Mouse (Mus musculus) cortical plate, adult 2 months (tissue): ENCODE measurements at regions not wholly inside any gene's neighbourhood (a gene's known extent, or its start where the extent isn't known, plus 50 kb on each side); places are given as distances from the start of the nearest gene placed in this dataset.

Experiments
- H3K27ac ChIP-seq: fragments of 200-500 bp; 2 replicates; pipeline ENCODE4 v1.5.1; 2012; ENCODE audit warnings: low read length, control low read depth, inconsistent platforms; ENCODE audit not compliant: insufficient read depth
- H3K4me1 ChIP-seq: fragments of 200-500 bp; 2 replicates; pipeline ENCODE4 v1.6.1; 2011; ENCODE audit warnings: low read length; ENCODE audit not compliant: control insufficient read depth, insufficient read depth
- H3K4me3 ChIP-seq: fragments of 200-500 bp; 2 replicates; pipeline ENCODE4 v1.5.1; 2011; ENCODE audit warnings: mild to moderate bottlenecking, low read length, control low read depth; ENCODE audit not compliant: insufficient read depth
- CTCF ChIP-seq: fragments of 200-500 bp; IDR thresholded peaks from 2 replicates; pipeline ENCODE4 v1.5.1; 2011; ENCODE audit warnings: mild to moderate bottlenecking, control low read depth, low read length; ENCODE audit not compliant: insufficient read depth; ENCODE audit errors: extremely low read depth
- POLR2A ChIP-seq: fragments of 200-500 bp; IDR thresholded peaks from 2 replicates; pipeline ENCODE4 v1.6.1; 2011; ENCODE audit warnings: mild to moderate bottlenecking, low read length, control low read depth; ENCODE audit not compliant: insufficient read depth; ENCODE audit errors: extremely low read depth

DNA sequence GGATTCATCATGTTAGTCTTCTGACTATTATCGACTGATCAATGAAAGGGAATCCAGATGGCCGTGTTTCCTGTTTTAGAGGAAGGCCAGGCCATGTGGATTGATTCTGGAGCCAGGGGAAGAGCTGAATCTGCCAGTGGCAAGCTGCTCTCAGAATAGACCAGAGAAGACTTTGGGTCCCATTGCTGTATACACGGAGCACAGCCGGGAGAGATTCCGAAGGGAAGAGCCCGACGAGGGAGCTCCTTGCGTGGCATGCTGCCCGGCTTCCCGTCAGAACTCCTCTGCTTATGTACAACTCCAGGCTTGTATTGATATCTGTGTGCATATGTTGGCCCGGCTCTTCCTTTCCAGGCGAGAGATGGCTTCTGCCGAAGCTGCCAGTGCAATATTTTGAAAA is 252.2 kb upstream of the Trib2 start:
- H3K4me3 ChIP-seq = no peak overlapping the region
- H3K4me1 ChIP-seq = no peaks in the 10 kb centered on the region
- no peak for TF ChIP-seq CTCF
- TF ChIP-seq POLR2A = no peak
- H3K27ac ChIP-seq = no peak overlapping the region

DNA sequence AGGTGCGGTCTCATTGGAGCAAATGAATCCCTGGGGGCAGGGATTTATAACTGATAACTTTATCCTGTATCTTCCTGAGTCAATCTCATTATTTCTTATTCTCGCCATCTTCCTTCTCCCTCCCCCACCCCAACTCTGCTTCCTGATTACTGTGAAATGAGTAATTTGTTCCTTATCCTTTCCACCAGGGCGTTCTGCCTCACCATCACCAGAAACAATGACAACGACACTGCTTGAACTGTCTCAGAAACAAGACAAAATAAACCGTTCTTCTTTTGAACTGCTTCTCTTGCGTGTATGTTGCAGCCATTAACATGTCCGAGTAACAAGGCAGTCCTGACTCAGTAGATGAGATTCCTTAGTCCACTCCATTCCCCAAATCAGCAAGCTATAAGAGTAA is 246.0 kb upstream of the Trib2 start:
- Histone ChIP-seq H3K4me3 (no peak overlapping the region), H3K4me1 (no peaks in the 10 kb centered on the region)
- TF ChIP-seq CTCF = no peak
- no peak for TF ChIP-seq POLR2A

DNA sequence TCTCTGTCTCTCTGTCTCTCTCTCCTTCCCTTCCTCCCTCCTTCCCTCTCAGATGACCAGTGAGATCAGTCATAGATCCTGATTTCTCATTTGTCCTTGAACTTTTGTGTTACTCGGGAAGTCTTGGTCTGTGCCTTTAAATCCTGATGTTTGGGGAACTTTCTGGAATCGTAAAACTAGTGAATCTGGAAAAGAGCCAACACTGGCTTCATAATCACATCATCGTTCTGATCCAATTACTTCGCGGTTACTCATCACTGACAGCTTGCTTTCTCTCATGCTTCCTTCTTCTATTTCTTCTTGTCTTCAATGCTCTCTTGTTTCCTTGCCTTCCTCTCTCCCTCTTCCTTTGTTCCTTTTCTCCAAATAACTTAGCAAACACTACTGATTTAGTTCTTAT is 243.7 kb upstream of the Trib2 start:
- no peak overlapping the region for H3K4me3 ChIP-seq
- no peak overlapping the region for H3K27ac ChIP-seq
- no peaks in the 10 kb centered on the region for H3K4me1 ChIP-seq
- no peak for TF ChIP-seq CTCF
- TF ChIP-seq POLR2A = no peak

More for the DNA sequence above, 246.0 kb upstream of the Trib2 start:
- no peak overlapping the region for H3K27ac ChIP-seq

DNA sequence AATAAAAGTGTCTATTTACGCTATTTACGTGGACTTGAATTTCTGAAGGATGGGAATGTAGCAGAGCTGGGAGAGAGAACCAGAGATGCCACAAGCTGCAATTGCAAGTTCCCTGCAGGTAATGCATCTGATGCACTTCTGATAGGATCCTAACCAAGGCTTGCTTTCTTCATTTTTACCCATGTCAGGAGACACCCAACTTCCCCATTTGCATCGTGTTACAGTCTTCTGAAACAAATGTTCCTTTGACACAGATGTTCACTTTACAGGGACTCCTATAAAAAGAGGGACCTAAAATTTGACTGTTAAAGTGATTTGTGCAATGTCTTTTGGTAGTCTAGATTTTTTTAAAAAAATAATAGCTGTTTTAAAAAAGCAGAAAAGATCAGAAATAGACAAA is 241.5 kb upstream of the Trib2 start:
- no peaks in the 10 kb centered on the region for H3K4me1 ChIP-seq
- TF ChIP-seq CTCF = no peak
- no peak overlapping the region for H3K4me3 ChIP-seq
- H3K27ac ChIP-seq = no peak overlapping the region

DNA sequence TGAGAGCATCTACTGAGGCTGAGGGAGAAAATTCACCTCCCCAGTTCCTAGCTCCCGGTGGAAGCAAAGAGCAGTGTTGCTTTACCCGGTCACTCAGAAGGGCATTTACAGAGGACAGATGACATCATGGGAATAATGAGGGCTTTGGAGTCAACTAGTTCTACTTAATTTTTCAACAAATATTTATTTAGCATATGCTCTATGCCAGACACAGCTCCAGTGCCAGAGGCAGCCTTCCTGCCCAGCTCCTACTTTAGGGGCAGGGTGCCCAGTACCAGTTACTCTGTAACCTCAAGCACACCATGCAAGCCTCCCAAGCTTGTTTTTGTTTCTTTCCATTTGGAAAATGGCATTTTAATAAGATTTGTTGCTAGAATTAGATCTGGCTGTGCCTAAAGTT is 240.1 kb upstream of the Trib2 start:
- Histone ChIP-seq H3K4me1 (no peaks in the 10 kb centered on the region), H3K27ac (no peak overlapping the region), H3K4me3 (no peak overlapping the region)
- no peak for TF ChIP-seq CTCF

DNA sequence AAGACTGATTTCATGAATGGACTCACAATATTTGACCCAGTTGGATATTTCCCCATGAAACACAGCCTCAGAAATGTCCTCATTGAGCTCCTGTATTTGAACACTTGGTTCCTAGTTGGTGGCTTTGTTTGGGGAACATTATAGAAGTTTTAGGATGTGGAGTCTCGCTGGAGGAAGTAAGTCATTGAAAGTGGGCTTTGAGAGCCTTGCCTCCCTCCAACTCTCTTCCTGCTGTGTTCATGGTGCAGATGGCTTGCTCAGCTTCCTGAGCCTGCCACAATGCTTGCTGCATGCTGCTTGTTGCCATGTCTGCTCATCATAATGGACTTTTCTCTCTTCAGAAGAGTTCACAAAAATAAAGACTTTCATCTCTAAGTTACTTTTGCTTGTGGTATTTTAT is 239.5 kb upstream of the Trib2 start:
- H3K27ac ChIP-seq = no peak overlapping the region
- no peak for TF ChIP-seq CTCF
- no peak for TF ChIP-seq POLR2A
- no peak overlapping the region for H3K4me3 ChIP-seq
- no peaks in the 10 kb centered on the region for H3K4me1 ChIP-seq

DNA sequence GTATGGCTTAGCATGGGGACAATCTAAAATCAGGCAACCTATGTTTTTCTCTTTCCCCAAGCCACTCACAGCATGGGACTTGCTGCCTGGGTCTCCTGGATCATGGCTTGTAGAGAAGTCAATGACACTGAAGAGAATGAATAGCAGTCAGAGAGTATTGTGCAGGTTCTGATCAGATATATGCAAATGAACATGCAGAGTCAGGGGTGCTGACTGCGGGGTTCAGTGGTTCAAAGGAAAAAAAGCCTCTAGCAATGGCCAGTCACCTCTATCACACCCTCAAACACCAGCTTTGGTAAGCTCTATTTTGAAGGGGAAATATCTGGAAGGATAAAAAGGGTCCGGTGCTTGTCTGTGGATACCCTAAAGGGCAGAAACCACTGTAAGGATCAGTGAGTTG is 237.9 kb upstream of the Trib2 start:
- H3K4me3 ChIP-seq = no peak overlapping the region
- no peaks in the 10 kb centered on the region for H3K4me1 ChIP-seq
- H3K27ac ChIP-seq = no peak overlapping the region
- TF ChIP-seq CTCF (no peak), POLR2A (no peak)

DNA sequence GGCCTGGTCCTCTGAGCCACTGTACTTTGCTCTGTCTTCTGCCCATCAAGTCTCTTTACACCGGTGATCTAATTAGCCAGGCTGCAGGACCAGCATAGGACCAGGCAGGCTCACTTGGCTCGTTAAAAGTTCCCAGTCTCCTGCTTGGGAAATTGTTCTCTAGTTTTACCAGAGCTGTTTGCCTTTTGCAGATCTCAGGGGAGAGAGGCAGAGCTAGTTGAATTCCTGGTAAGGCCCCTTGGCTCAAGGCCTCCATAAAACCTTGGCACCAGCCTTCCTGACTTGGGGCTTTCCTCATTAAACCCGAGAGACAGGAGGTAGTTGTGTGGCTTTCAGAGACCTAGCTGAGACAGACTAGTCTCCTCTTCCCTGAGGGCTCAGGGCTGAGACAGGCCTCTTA is 237.0 kb upstream of the Trib2 start:
- Histone ChIP-seq H3K4me3 (no peak overlapping the region), H3K4me1 (no peaks in the 10 kb centered on the region), H3K27ac (no peak overlapping the region)
- TF ChIP-seq POLR2A (no peak), CTCF (no peak)

DNA sequence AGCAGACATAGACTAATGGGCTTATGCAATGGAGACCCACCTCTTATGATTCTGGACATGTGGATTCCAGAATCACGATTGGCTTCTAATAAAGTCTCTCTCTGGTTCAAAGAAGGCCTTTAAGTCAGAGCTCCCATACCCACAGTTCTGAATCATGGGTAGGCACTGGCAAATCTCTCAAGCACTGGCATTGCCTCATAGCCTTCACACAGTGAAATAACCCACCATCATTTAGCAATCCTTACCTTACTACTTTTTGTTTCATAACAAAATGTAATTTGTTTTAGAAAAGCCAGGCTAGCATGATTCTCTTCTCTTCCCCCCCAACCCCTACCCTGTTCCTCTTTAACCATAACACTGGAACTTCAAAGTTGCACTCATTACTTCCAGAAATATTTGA is 236.3 kb upstream of the Trib2 start:
- no peaks in the 10 kb centered on the region for H3K4me1 ChIP-seq
- no peak overlapping the region for H3K4me3 ChIP-seq
- TF ChIP-seq CTCF (no peak), POLR2A (no peak)
- no peak overlapping the region for H3K27ac ChIP-seq

DNA sequence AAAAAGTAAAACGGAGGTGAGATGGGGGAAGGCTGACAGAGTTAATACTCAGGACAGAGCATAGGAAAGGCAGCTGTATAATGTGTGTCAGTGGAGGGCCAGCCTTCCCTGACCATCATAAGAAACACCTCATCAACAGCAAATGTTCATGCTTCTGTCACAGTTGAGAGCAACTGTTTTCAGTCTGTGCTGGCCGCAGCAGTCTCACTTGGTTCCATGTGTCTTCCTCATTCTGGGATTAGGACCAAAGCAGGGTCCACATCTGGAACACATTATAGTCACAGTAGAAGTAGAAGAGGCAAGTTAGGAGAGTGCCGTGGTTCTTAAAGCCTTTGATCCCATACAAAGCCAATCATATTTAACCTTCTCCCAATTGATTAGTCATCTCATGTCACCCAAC is 235.6 kb upstream of the Trib2 start:
- H3K4me3 ChIP-seq = no peak overlapping the region
- no peak overlapping the region for H3K27ac ChIP-seq
- no peak for TF ChIP-seq CTCF
- TF ChIP-seq POLR2A = no peak
- H3K4me1 ChIP-seq = no peaks in the 10 kb centered on the region

DNA sequence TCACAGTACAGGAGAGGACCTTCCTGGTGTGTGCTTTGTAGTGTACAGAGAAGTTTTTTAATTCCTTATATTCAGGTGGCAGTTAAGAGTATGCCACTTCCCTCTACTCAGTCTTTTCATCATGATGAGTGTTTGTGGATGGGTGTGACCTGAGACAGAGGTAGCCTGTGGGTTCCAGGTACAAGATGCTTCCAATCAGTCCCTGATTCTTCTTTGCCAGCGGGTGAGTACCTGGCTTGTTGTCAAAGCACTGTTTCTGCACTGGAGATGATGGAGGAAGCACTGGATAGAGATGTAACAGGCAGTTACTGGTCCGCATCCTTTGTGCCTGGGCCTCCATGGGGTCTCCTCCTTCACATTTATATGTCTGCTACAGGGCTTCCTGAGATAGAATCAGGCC is 234.7 kb upstream of the Trib2 start:
- no peak overlapping the region for H3K27ac ChIP-seq
- H3K4me1 ChIP-seq = no peaks in the 10 kb centered on the region
- TF ChIP-seq CTCF (no peak), POLR2A (no peak)
- H3K4me3 ChIP-seq = no peak overlapping the region
